Mouse (Mus musculus) olfactory bulb, adult 2 months (tissue): Measurements from ENCODE around the gene Arhgap10. TPM values are rescaled to one million over a fixed set of nuclear protein-coding genes. Genes with fewer than 3 reads are reported as not detected.

Source experiments
- H3K27ac ChIP-seq: fragments of 200-500 bp; 2 replicates; pipeline ENCODE4 v1.5.1; 2012; ENCODE audit warnings: low read depth, low read length; ENCODE audit not compliant: insufficient read depth
- H3K4me1 ChIP-seq: fragments of 200-500 bp; 2 replicates; pipeline ENCODE4 v1.6.1; 2012; ENCODE audit warnings: low read length; ENCODE audit not compliant: control insufficient read depth, insufficient read depth
- H3K4me3 ChIP-seq: fragments of 200-500 bp; 2 replicates; pipeline ENCODE4 v1.5.1; 2012; ENCODE audit warnings: mild to moderate bottlenecking, low read depth, low read length, moderate library complexity; ENCODE audit not compliant: insufficient read depth
- CTCF ChIP-seq: fragments of 200-500 bp; IDR thresholded peaks from 2 replicates; pipeline ENCODE4 v1.5.1; 2012; ENCODE audit warnings: low read depth, mild to moderate bottlenecking, low read length, moderate library complexity; ENCODE audit not compliant: insufficient read depth
- POLR2A ChIP-seq: fragments of 200-500 bp; IDR thresholded peaks from 2 replicates; pipeline ENCODE4 v1.6.1; 2012; ENCODE audit warnings: mild to moderate bottlenecking, low read depth, low read length, moderate library complexity; ENCODE audit not compliant: insufficient read depth
- WGBS: fragments of 180-500 bp; shearing (Covaris S2); methylation state at CpG from one replicate; pipeline ENCODE4 v1.1.7; 2018; 5-methylcytosine and 5-hydroxymethylcytosine counted together
- polyA plus RNA-seq: library from polyadenylated mRNA; stranded (reverse); fragments of >200 nt; gene quantifications from 2 replicates; pipeline ENCODE4 v1.2.4, GENCODE M21; 2012; ENCODE audit warnings: low replicate concordance; ENCODE audit not compliant: missing spikeins, insufficient read depth, insufficient read length

Arhgap10 gene
- polyA plus RNA-seq, 1 experiment = not detected

DNA sequence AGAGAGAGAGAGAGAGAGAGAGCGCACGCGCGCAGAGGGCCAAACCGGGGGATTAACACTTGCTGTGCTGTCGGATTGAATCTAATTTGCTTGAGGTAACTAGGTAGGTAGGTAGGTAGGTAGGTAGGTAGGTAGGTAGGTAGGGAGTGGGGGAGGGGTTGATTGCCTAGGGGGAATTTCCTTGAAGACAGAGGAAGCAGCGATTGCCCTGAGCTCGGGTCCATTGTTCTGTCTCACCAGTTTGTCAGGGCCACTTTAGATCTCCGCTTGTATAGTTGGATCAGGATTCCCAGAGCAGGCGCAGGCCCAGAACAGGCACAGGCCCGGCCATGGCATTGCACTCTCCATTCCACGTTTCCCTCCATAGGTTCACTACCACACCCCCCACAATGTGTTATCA lies 19.1 kb upstream of the Arhgap10 start:
- peaks cover 2% of the 10 kb centered on the region; the same call in 1 of the 2 replicates for H3K4me1 ChIP-seq
- no peak overlapping the region for H3K27ac ChIP-seq
- TF ChIP-seq CTCF (no peak), POLR2A (no peak)
- WGBS = 85% methylated on average over 12 of the region's 12 CpGs
- H3K4me3 ChIP-seq = no peak overlapping the region

DNA sequence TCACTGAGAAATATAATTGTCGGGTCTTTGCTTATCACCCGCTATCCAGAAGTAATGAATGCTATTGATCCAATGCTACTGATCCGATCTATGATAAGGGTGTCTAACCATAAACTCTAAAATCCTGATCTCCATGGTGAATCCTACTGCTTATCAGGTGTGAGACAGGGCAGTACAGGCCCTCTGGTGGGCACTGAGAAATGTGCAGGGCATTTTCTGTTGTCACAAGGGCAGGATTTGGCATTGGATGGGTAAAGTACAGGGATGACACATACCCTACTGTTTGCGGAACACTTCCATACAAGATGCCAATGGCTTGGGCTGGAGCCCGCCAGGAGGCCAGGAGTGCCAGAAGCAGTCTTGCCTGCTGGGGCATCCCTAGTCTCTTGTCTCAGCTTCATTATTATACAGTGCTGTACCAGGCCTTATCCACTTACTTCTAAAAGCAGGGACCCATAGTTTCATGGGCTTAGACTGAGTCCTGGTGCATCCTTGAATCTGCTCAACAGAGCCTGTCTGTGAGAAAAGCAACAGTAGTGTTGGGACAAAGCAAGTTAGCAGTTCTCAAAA lies 17.4 kb upstream of the Arhgap10 start:
- Histone ChIP-seq H3K4me3 (no peak overlapping the region), H3K27ac (no peak overlapping the region), H3K4me1 (peaks cover 2% of the 10 kb centered on the region; the same call in 1 of the 2 replicates)
- 75% methylated on average over 5 of the region's 5 CpGs for WGBS
- TF ChIP-seq POLR2A (no peak), CTCF (no peak)

DNA sequence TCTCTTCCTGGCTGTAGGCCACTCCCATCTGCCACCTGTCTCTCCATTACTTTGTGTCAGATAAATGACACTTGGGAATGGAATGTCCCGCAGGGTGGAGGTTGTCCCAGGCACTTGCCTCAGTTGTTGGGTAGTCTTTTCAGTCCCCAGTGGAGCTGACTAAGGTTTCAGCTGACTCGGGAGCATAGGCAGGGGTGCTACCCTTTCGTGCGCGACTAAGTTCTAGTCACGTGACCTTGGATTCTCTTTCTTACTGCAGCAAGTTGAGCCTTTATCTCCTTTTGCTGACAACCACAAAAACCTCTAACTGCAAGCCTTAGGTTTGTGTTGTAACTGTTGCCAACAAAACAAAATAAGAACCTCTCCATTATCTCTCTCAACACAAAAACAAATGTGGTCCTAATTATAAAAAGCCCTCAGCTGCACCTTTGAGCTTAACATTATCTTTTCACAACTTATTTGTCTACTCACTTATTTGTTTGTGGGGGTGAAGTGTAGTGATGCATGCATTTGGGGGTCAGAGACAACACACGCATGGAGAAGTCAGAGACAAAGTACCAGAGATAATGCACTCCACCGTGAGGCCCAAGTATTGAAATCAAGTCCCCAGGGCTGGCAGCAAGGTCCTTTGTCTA lies 16.7 kb upstream of the Arhgap10 start:
- Histone ChIP-seq H3K27ac (no peak overlapping the region), H3K4me3 (no peak overlapping the region), H3K4me1 (peaks cover 2% of the 10 kb centered on the region; the same call in 1 of the 2 replicates)
- WGBS = 74% methylated on average over 8 of the region's 8 CpGs
- TF ChIP-seq CTCF (no peak), POLR2A (no peak)

DNA sequence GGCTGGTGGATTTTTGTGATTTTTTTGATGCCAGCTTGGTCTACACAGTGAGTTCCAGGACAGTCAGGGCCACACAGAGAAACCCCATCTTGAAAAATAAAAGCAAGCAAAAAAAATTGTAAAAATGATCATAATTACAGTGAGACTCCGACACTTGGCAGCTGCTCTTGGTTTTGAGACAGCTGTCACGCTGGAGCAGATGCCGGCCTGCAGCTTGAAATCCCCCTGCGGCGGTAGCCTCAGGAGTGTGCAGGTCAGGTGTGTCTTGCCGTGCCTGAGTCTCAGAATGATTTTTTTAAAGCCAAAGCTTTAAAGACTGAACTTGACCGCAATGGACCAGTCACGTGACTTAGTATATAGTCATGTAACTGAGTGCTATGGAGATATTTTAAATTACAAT lies 8.4 kb upstream of the Arhgap10 start:
- H3K4me1 ChIP-seq = no peaks in the 10 kb centered on the region
- no peak for TF ChIP-seq POLR2A
- no peak for TF ChIP-seq CTCF

DNA sequence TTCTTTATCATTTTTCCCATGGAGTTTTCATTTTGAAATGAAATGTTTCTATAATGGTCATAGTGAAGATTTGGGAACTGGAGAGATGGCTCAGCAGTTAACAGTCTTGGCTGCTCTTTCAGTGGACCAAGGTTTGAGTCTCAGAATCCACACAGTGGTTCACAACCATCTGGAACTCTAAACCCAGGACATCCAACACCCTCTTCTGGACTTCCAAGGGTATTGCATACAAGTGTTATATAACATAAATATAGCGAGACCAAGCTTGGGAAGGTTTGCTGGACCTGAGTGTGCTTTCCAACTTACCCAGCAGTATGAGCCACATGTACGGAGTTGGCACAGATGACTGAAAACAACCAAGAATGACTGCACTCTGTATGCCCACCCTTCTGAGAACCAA lies 7.2 kb upstream of the Arhgap10 start:
- no peak for TF ChIP-seq POLR2A
- no peak for TF ChIP-seq CTCF
- no peaks in the 10 kb centered on the region for H3K4me1 ChIP-seq
- no peak overlapping the region for H3K27ac ChIP-seq
- WGBS = 98% methylated on average over 2 of the region's 2 CpGs
- no peak overlapping the region for H3K4me3 ChIP-seq

More for the DNA sequence above, 8.4 kb upstream of the Arhgap10 start:
- 82% methylated on average over 8 of the region's 8 CpGs for WGBS
- Histone ChIP-seq H3K27ac (no peak overlapping the region), H3K4me3 (no peak overlapping the region)

DNA sequence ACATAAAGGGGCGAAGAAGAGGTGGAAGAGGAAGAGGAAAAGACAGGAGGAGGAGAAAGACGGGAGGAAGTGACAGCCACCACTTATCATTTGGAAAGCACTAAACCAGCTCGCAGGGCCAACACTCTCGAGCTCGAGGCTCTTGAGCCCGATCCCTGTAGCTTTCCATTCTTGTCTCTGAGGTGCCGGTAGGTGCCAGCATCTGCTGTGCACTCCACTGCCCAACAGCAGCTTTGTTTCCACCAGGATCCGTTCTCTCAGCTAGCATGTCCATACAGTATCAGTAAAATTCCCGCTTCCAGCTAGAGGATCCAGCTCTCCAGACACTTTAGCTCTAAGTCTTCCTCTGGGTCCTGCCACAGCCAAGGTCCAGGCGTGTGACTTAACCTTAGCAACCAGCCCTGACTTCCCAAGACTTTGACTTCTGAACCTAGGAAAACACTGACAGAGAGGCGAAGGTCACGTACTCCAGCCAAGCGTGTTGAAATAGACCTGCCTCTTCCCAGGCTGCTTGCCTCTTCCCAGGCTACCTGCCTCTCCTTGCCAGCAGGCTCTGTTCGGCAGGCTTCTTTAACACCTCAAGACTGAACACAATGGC lies 6.4 kb upstream of the Arhgap10 start:
- H3K4me3 ChIP-seq = no peak overlapping the region
- no peaks in the 10 kb centered on the region for H3K4me1 ChIP-seq
- TF ChIP-seq CTCF (no peak), POLR2A (no peak)
- H3K27ac ChIP-seq = no peak overlapping the region
- 85% methylated on average over 14 of the region's 14 CpGs for WGBS

DNA sequence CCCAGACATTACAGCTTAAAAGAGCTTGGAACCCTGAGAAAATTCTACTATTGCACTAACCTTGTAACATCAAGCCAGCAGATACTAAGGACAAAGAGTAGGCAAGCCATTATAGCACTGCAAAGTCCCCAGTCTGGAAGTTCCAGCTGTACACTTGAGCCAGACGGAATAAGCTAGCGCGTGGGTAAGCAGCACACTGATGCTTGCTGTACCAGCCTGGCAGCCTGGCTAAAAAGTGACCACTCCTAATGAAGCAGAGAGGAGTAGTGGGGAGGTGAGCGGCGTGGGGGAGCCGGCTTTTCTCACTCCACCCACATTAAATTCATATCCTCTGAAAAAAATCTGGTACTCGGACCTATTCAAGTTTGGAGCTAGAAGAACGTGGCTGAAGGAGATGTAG lies 5.2 kb upstream of the Arhgap10 start:
- Histone ChIP-seq H3K4me3 (no peak overlapping the region), H3K27ac (no peak overlapping the region), H3K4me1 (0 out of 2 replicates have a peak, but pooled peaks cover 3% of the 10 kb centered on the region)
- 87% methylated on average over 8 of the region's 8 CpGs for WGBS
- TF ChIP-seq CTCF (no peak), POLR2A (no peak)

DNA sequence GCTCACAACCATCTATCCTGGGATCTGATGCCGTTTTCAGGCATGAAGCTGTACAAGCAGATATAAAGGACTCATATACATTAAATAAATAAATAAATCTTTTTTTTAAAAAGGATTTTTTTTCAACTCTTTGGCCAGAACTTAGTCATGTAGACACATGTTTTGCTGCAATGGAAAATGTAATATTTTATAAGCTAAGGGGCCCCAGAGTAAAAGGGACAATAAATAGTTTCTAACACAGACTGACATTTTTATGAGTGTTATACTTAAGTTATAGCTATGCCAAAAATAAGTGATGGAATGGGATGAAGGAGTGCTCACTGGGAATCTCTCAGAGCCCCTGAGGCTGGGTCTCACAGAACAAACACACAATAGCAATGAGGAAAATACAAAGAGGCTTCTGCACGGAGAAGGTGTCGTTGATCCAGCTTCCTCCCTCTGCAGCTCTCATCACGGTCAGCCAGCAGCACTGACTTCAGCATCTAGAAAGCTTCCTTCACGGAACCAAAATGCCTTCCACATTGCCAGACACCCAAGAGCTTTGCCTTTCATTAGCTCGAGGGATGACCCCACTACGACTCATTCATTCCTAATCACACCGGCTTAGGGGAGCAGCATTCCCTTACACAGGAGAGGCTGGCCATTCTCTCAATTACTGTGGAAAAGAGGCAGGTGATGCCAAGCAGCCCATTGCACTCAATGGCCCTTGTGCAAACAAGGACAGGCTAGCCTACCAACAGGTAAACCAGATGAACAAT lies 3.5 kb upstream of the Arhgap10 start:
- TF ChIP-seq POLR2A = no peak
- no peak for TF ChIP-seq CTCF
- H3K4me3 ChIP-seq = no peak overlapping the region
- WGBS = 86% methylated on average over 8 of the region's 8 CpGs
- no peak overlapping the region for H3K27ac ChIP-seq
- peaks cover 9% of the 10 kb centered on the region for H3K4me1 ChIP-seq

DNA sequence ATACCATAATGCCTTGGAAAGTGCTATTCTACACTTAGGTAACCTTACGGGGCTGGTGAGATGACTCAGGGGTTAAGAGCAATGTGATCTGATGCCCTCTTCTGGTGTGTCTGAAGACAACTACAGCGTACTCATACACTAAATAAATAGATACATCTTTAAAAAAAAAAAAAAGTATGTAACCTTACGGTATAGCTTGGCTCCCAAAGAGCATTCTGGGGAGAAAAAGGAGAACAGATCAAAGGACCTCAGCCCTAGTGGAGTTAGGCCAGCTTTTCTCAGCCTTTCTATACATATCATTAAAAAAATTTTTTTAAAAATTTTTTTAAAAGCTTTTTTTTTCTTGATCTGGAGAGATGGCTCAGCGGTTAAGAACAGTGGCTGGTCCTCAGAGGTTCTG lies 2.8 kb upstream of the Arhgap10 start:
- H3K4me3 ChIP-seq = no peak overlapping the region
- peaks cover 9% of the 10 kb centered on the region for H3K4me1 ChIP-seq
- no peak overlapping the region for H3K27ac ChIP-seq
- WGBS = 95% methylated on average over 4 of the region's 4 CpGs
- TF ChIP-seq POLR2A (no peak), CTCF (no peak)
